Mouse (Mus musculus) olfactory bulb, adult 2 months (tissue): ENCODE results near the gene Mier2. TPM values are rescaled to one million over a fixed set of nuclear protein-coding genes. Genes with fewer than 3 reads are reported as not detected.

Experiments used
- H3K27ac ChIP-seq: fragments of 200-500 bp; 2 replicates; pipeline ENCODE4 v1.5.1; 2012; ENCODE audit warnings: low read depth, low read length; ENCODE audit not compliant: insufficient read depth
- H3K4me1 ChIP-seq: fragments of 200-500 bp; 2 replicates; pipeline ENCODE4 v1.6.1; 2012; ENCODE audit warnings: low read length; ENCODE audit not compliant: control insufficient read depth, insufficient read depth
- H3K4me3 ChIP-seq: fragments of 200-500 bp; 2 replicates; pipeline ENCODE4 v1.5.1; 2012; ENCODE audit warnings: mild to moderate bottlenecking, low read depth, low read length, moderate library complexity; ENCODE audit not compliant: insufficient read depth
- CTCF ChIP-seq: fragments of 200-500 bp; IDR thresholded peaks from 2 replicates; pipeline ENCODE4 v1.5.1; 2012; ENCODE audit warnings: low read depth, mild to moderate bottlenecking, low read length, moderate library complexity; ENCODE audit not compliant: insufficient read depth
- POLR2A ChIP-seq: fragments of 200-500 bp; IDR thresholded peaks from 2 replicates; pipeline ENCODE4 v1.6.1; 2012; ENCODE audit warnings: mild to moderate bottlenecking, low read depth, low read length, moderate library complexity; ENCODE audit not compliant: insufficient read depth
- WGBS: fragments of 180-500 bp; shearing (Covaris S2); methylation state at CpG from one replicate; pipeline ENCODE4 v1.1.7; 2018; 5-methylcytosine and 5-hydroxymethylcytosine counted together
- polyA plus RNA-seq: library from polyadenylated mRNA; stranded (reverse); fragments of >200 nt; gene quantifications from 2 replicates; pipeline ENCODE4 v1.2.4, GENCODE M21; 2012; ENCODE audit warnings: low replicate concordance; ENCODE audit not compliant: missing spikeins, insufficient read depth, insufficient read length

Gene Mier2
- polyA plus RNA-seq, 1 experiment: not detected

GRCm38 (mm10) chr10:79578891-79579290 is 23.9 kb upstream of the Mier2 start:
- TF ChIP-seq POLR2A (no peak), CTCF (no peak)
- H3K27ac ChIP-seq: no peak overlapping the region
- no peak overlapping the region for H3K4me3 ChIP-seq
- H3K4me1 ChIP-seq: no peaks in the 10 kb centered on the region
- WGBS: 68% methylated on average over 7 of the region's 7 CpGs

- Histone ChIP-seq H3K27ac (no peak overlapping the region), H3K4me3 (no peak overlapping the region), H3K4me1 (no peaks in the 10 kb centered on the region)
- 35% methylated on average over 9 of the region's 9 CpGs for WGBS
- TF ChIP-seq POLR2A (no peak), CTCF (no peak)
These were observed 23.3 kb upstream of the Mier2 start for GRCm38 (mm10) chr10:79578276-79578675.

DNA sequence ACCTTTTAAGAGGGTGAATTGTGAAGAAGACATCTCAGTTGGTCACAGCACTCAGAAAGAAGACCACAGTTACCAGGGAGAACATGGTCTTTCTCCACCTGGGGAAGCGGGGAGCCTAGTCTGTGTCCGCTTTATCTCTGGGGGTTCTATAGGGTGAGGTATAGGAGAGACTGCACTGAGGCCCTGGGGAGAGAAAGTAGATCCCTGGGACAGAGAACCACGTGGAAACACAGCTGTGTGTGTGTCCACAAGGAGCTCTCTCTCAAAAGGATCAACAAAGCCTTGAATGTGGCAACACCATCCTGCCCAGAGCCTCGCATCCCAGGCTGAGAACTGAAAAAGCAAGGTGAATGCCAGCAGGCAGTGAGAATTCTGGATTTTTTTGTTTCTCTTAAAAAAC is 22.4 kb upstream of the Mier2 start:
- H3K4me3 ChIP-seq: no peak overlapping the region
- no peak overlapping the region for H3K27ac ChIP-seq
- H3K4me1 ChIP-seq: no peaks in the 10 kb centered on the region
- no peak for TF ChIP-seq POLR2A
- no peak for TF ChIP-seq CTCF
- 66% methylated on average over 4 of the region's 4 CpGs for WGBS

DNA sequence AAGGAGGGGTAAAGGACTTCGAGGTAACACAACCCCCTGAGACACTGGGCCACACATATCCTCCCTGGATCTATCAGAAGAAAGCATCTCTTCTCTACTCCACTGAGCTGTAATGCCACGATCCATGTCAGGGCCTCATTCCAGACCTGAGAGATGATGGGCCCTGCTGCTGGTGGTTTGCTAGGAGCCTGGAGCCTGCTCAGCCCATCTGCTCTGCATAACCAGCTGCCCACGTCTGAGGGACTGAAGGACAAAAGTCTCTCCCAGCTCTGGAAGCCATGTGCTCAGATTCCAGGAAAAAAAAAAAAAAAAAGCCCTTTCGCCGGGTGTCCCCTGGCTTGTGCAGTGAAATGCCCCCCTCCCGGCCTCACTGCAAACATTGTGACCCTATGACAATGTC is 20.8 kb upstream of the Mier2 start:
- H3K4me1 ChIP-seq: no peaks in the 10 kb centered on the region
- no peak overlapping the region for H3K27ac ChIP-seq
- WGBS: 77% methylated on average over 6 of the region's 6 CpGs
- no peak overlapping the region for H3K4me3 ChIP-seq
- TF ChIP-seq CTCF (no peak), POLR2A (no peak)

GRCm38 (mm10) chr10:79574796-79575195 is 19.8 kb upstream of the Mier2 start:
- no peaks in the 10 kb centered on the region for H3K4me1 ChIP-seq
- TF ChIP-seq POLR2A: no peak
- TF ChIP-seq CTCF: no peak
- no peak overlapping the region for H3K27ac ChIP-seq
- WGBS: 89% methylated on average over 6 of the region's 6 CpGs
- no peak overlapping the region for H3K4me3 ChIP-seq

- Histone ChIP-seq H3K4me1 (no peaks in the 10 kb centered on the region), H3K4me3 (no peak overlapping the region), H3K27ac (no peak overlapping the region)
- no peak for TF ChIP-seq POLR2A
- no peak for TF ChIP-seq CTCF
- WGBS: 82% methylated on average over 8 of the region's 8 CpGs
These were observed 19.4 kb upstream of the Mier2 start for GRCm38 (mm10) chr10:79574350-79574749.

DNA sequence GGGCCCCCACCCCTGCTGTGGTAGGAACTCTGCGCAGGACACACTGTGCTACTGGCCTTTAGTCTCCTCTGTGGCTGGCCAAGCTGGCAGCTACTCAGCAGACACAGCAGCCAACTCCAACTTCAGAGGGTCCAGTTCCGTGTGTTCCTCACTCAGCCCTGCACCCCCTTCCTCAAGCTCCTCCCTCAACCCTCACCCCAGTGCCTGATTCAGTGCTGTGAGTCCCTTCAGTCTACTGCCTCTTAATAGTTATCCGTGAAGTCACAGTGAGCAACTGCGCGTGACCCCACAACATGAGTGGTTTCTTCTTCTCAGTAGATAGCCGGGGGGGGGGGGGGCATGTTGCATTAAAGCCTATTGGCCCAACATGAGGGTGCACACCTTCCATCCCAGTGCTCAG is 18.6 kb upstream of the Mier2 start:
- H3K27ac ChIP-seq: no peak overlapping the region
- H3K4me1 ChIP-seq: no peaks in the 10 kb centered on the region
- TF ChIP-seq POLR2A (no peak), CTCF (no peak)
- 88% methylated on average over 6 of the region's 6 CpGs for WGBS
- H3K4me3 ChIP-seq: no peak overlapping the region

DNA sequence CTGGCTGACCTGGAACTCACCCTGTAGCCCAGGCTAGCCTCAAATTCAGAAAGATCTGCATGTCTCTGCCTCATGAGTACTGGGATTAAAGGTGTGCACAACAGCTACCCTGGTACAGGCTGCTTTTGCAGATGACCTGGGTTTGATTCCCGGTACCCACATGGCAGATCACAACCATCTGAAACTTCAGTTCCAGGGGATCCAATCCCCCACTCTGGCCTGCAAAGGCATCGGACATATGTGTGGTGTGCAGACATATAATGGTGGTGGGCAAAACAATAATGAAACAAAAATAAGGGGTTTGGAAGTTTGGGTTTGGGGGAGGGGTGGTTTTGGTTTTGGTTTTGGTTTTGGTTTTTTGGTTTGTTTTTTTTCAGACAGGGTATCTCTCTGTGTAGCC is 16.3 kb upstream of the Mier2 start:
- Histone ChIP-seq H3K4me3 (no peak overlapping the region), H3K4me1 (no peaks in the 10 kb centered on the region), H3K27ac (no peak overlapping the region)
- WGBS: 94% methylated on average over 2 of the region's 2 CpGs
- TF ChIP-seq CTCF: no peak
- no peak for TF ChIP-seq POLR2A

GRCm38 (mm10) chr10:79569921-79570320 is 14.9 kb upstream of the Mier2 start:
- Histone ChIP-seq H3K4me3 (no peak overlapping the region), H3K4me1 (no peaks in the 10 kb centered on the region), H3K27ac (no peak overlapping the region)
- 90% methylated on average over 5 of the region's 5 CpGs for WGBS
- TF ChIP-seq POLR2A: no peak
- TF ChIP-seq CTCF: no peak

DNA sequence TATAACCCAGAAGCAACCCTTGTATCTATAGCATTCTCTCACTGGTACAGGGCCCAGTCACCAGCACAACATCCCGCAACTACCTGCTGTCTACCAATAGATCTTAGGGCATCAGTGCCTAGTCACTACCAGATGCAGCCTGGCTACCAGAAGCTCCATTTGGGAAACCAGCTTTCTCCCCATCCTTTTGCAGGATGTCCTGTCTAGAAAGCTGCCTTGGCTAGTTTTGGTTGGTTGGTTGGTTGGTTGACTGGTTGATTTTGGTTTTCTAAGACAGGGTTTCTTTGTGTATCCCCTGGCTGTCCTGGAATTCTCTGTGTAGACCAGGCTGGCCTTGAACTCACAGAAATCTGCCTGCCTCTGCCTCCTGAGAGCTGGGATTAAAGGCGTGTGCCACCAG is 4.7 kb upstream of the Mier2 start:
- H3K4me3 ChIP-seq: no peak overlapping the region
- H3K27ac ChIP-seq: no peak overlapping the region
- WGBS: 89% methylated on average over 2 of the region's 2 CpGs
- TF ChIP-seq POLR2A (no peak), CTCF (no peak)
- H3K4me1 ChIP-seq: peaks cover 6% of the 10 kb centered on the region; the same call in 1 of the 2 replicates
